ENCODE assay signal across 13 mouse cellular contexts in the genomic region with DNA sequence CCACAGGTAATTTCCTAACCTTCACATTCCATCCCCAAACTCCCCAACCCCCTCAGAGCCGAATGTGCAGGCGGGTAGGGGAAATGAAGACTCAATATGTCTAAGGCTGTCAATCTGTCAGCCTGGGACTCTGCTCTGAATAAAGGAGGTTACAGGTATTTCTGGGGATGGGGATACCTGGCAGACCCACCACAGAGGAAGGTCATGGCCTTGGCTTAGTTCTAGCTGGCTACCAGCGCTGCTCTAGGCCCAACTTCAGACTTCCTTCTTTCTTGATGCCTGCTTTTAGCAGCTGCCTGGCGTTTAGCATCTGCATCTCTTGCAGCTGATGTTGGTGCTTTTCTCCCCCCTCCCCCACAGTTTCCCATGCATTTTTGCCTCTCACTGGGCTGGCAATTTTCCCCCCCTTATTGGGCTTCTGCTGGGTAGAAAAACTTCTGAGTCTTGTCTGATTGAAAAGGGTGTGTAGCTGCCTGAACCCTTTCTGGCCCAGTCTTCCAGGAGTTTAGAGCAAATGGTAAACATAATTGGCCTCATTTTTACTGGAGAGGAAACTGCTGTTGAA. TPM values are rescaled to one million over a fixed set of nuclear protein-coding genes. Genes with fewer than 3 reads are reported as not detected.
DNase-seq lines count a peak whose midpoint lies in the region; ATAC-seq and TF ChIP-seq lines count a peak whose summit lies in the region.
"Had no signal": no experiment of that assay in that cellular context is flagged by ENCODE, and none has a peak within 500 bp of the region (broad histone marks: within the 10 kb centered on the region; RNA-seq: fewer than 3 reads in every experiment).

No protein-coding gene starts in this region.

- 33% methylated on average over 4 of the region's 4 CpGs for WGBS in forebrain, embryonic 15.5 days
- 52% methylated on average over 4 of the region's 4 CpGs for WGBS in forebrain, embryonic 12.5 days
- WGBS in midbrain, embryonic 13.5 days: 43% methylated on average over 4 of the region's 4 CpGs
- WGBS in midbrain, embryonic 11.5 days: 50% methylated on average over 4 of the region's 4 CpGs
- WGBS in hindbrain, postnatal 0 days: 28% methylated on average over 4 of the region's 4 CpGs
- WGBS in olfactory bulb, adult 2 months: 26% methylated on average over 4 of the region's 4 CpGs

- no peak overlapping the region for H3K9ac ChIP-seq in forebrain, embryonic 15.5 days (replicated peaks)
- no peak overlapping the region for H3K9ac ChIP-seq in forebrain, embryonic 12.5 days
- no peak overlapping the region for H3K9ac ChIP-seq in midbrain, embryonic 13.5 days (replicated peaks)
- H3K9ac ChIP-seq in midbrain, embryonic 11.5 days (ENCODE audit: low read length): no peak overlapping the region
- H3K9ac ChIP-seq in hindbrain, postnatal 0 days (replicated peaks; ENCODE audit: low read length): no peak overlapping the region
- H3K9ac ChIP-seq: liver, postnatal 0 days had no signal

- ATAC-seq in forebrain, embryonic 15.5 days (replicated peaks): no peak
- no peak for ATAC-seq in forebrain, embryonic 12.5 days (ENCODE audit: low FRiP score)
- ATAC-seq in midbrain, embryonic 13.5 days: no peak
- no peak for ATAC-seq in midbrain, embryonic 11.5 days (ENCODE audit: low FRiP score)
- no peak for ATAC-seq in hindbrain, postnatal 0 days
- ATAC-seq: liver, postnatal 0 days had no signal

- H3K4me2 ChIP-seq in forebrain, embryonic 15.5 days (replicated peaks): peak overlapping the region; percentile 15; the same call in 1 of the 2 replicates
- no peak overlapping the region for H3K4me2 ChIP-seq in forebrain, embryonic 12.5 days
- H3K4me2 ChIP-seq in midbrain, embryonic 13.5 days (replicated peaks): 0 out of 2 replicates have a peak overlapping the region, but pooled peaks have one; percentile 4
- no peak overlapping the region for H3K4me2 ChIP-seq in midbrain, embryonic 11.5 days
- peak overlapping the region; percentile 92 for H3K4me2 ChIP-seq in hindbrain, postnatal 0 days (ENCODE audit: low read depth, low read length)

- no peaks in the 10 kb centered on the region; the same call in 1 of the 2 replicates for H3K27me3 ChIP-seq in forebrain, embryonic 15.5 days
- peaks cover 80% of the 10 kb centered on the region for H3K27me3 ChIP-seq in forebrain, embryonic 12.5 days
- H3K27me3 ChIP-seq in midbrain, embryonic 13.5 days: peaks cover 26% of the 10 kb centered on the region
- H3K27me3 ChIP-seq in midbrain, embryonic 11.5 days (ENCODE audit: control insufficient read depth, insufficient read depth, low read length): peaks cover 20% of the 10 kb centered on the region
- H3K27me3 ChIP-seq in hindbrain, postnatal 0 days (ENCODE audit: insufficient read depth, low read length): no peaks in the 10 kb centered on the region

- H3K4me3 ChIP-seq in forebrain, embryonic 15.5 days: no peak overlapping the region
- no peak overlapping the region for H3K4me3 ChIP-seq in forebrain, embryonic 12.5 days (replicated peaks)
- H3K4me3 ChIP-seq in midbrain, embryonic 13.5 days (replicated peaks): no peak overlapping the region
- H3K4me3 ChIP-seq in midbrain, embryonic 11.5 days (ENCODE audit: low read depth, low read length): no peak overlapping the region
- peak overlapping the region; percentile 2; the same call in 1 of the 2 replicates for H3K4me3 ChIP-seq in hindbrain, postnatal 0 days (ENCODE audit: low read length)
- H3K4me3 ChIP-seq in olfactory bulb, adult 2 months (ENCODE audit: insufficient read depth, low read depth, low read length): peak overlapping the region; percentile 9

- DNase-seq in midbrain, embryonic 11.5 days (ENCODE audit: low spot score, missing footprints): no peak
- DNase-seq in hindbrain, postnatal 0 days (ENCODE audit: low spot score): no peak
- no peak for DNase-seq in right cerebral cortex, postnatal 4 days
- DNase-seq: gastrocnemius, postnatal 14 days; kidney, adult 8-10 months; liver; liver, postnatal 0 days; thymus, postnatal 25 days had no signal

- H3K27ac ChIP-seq in forebrain, embryonic 15.5 days (replicated peaks): peak overlapping the region; percentile 44
- no peak overlapping the region for H3K27ac ChIP-seq in forebrain, embryonic 12.5 days
- 0 out of 2 replicates have a peak overlapping the region, but pooled peaks have one; percentile 36 for H3K27ac ChIP-seq in midbrain, embryonic 13.5 days
- H3K27ac ChIP-seq in midbrain, embryonic 11.5 days (ENCODE audit: low read depth, low read length): no peak overlapping the region
- H3K27ac ChIP-seq in hindbrain, postnatal 0 days: peak overlapping the region; percentile 36; the same call in 1 of the 2 replicates
- peak overlapping the region; percentile 91 for H3K27ac ChIP-seq in olfactory bulb, adult 2 months (ENCODE audit: insufficient read depth, low read depth, low read length)

- no peak for TF ChIP-seq CTCF in hindbrain, postnatal 0 days (IDR thresholded peaks at IDR 0.05; ENCODE audit: low read depth)
- TF ChIP-seq CTCF in olfactory bulb, adult 2 months (IDR thresholded peaks at IDR 0.05; ENCODE audit: insufficient read depth, low read depth, low read length): no peak

- no peaks in the 10 kb centered on the region for H3K9me3 ChIP-seq in forebrain, embryonic 15.5 days
- no peaks in the 10 kb centered on the region for H3K9me3 ChIP-seq in forebrain, embryonic 12.5 days
- no peaks in the 10 kb centered on the region for H3K9me3 ChIP-seq in midbrain, embryonic 13.5 days
- H3K9me3 ChIP-seq in midbrain, embryonic 11.5 days (ENCODE audit: control insufficient read depth, low read length): no peaks in the 10 kb centered on the region
- H3K9me3 ChIP-seq in hindbrain, postnatal 0 days (ENCODE audit: low read length): no peaks in the 10 kb centered on the region

- no peaks in the 10 kb centered on the region for H3K36me3 ChIP-seq in forebrain, embryonic 15.5 days
- H3K36me3 ChIP-seq in forebrain, embryonic 12.5 days (replicated peaks): no peaks in the 10 kb centered on the region
- no peaks in the 10 kb centered on the region for H3K36me3 ChIP-seq in midbrain, embryonic 13.5 days
- no peaks in the 10 kb centered on the region for H3K36me3 ChIP-seq in midbrain, embryonic 11.5 days (ENCODE audit: control insufficient read depth, insufficient read depth, low read length)
- H3K36me3 ChIP-seq in hindbrain, postnatal 0 days (ENCODE audit: insufficient read depth, low read length): no peaks in the 10 kb centered on the region
- H3K36me3 ChIP-seq: G1E had no signal

- H3K4me1 ChIP-seq in forebrain, embryonic 15.5 days: peaks cover 53% of the 10 kb centered on the region
- peaks cover 46% of the 10 kb centered on the region for H3K4me1 ChIP-seq in forebrain, embryonic 12.5 days
- H3K4me1 ChIP-seq in midbrain, embryonic 13.5 days (replicated peaks): peaks cover 56% of the 10 kb centered on the region
- H3K4me1 ChIP-seq in midbrain, embryonic 11.5 days (ENCODE audit: control insufficient read depth, insufficient read depth, low read length): peaks cover 5% of the 10 kb centered on the region; the same call in 1 of the 2 replicates
- H3K4me1 ChIP-seq in hindbrain, postnatal 0 days (ENCODE audit: insufficient read depth, low read length): peaks cover 17% of the 10 kb centered on the region; the same call in 1 of the 2 replicates
- peaks cover 31% of the 10 kb centered on the region for H3K4me1 ChIP-seq in olfactory bulb, adult 2 months (ENCODE audit: control insufficient read depth, insufficient read depth, low read length)

- no peak for TF ChIP-seq POLR2A in olfactory bulb, adult 2 months (IDR thresholded peaks at IDR 0.05; ENCODE audit: insufficient read depth, low read depth, low read length)

RNA-seq across cellular contexts. Expression of gene Dlgap3, which starts 2.4 kb away (rescaled TPM):
- 11.6 and 12.5 TPM in 2 replicates for polyA plus RNA-seq in forebrain, embryonic 15.5 days (2015; fragmentation: Nextera tagmentation; extraction: Ambion mirVana)
- polyA plus RNA-seq in forebrain, embryonic 12.5 days (2016; fragmentation: Nextera tagmentation; extraction: Ambion mirVana): 5.7 and 5.8 TPM in 2 replicates
- polyA plus RNA-seq in midbrain, embryonic 13.5 days (2015; fragmentation: Nextera tagmentation; extraction: Ambion mirVana): 7.2 and 10.1 TPM in 2 replicates
- 4.0 and 4.4 TPM in 2 replicates for polyA plus RNA-seq in midbrain, embryonic 11.5 days (2014; fragmentation: Nextera tagmentation; extraction: Ambion mirVana)
- total RNA-seq in hindbrain, postnatal 0 days (2014; rRNA removed): 153 and 163 TPM in 2 replicates
- polyA plus RNA-seq in hindbrain, postnatal 0 days (2015; fragmentation: Nextera tagmentation; extraction: Ambion mirVana): 30.0 and 34.2 TPM in 2 replicates
- polyA plus RNA-seq in olfactory bulb, adult 2 months (2012; ENCODE audit: insufficient read depth, insufficient read length, low replicate concordance, missing spikeins): not detected in 2 replicates
- polyA plus RNA-seq: G1E had no signal

RNA-seq across cellular contexts. Expression of gene Tmem35b, which starts 47.9 kb away (rescaled TPM):
- 13.1 and 14.2 TPM in 2 replicates for polyA plus RNA-seq in forebrain, embryonic 15.5 days (2015; fragmentation: Nextera tagmentation; extraction: Ambion mirVana)
- polyA plus RNA-seq in forebrain, embryonic 12.5 days (2016; fragmentation: Nextera tagmentation; extraction: Ambion mirVana): 15.5 and 17.5 TPM in 2 replicates
- 20.3 and 21.4 TPM in 2 replicates for polyA plus RNA-seq in midbrain, embryonic 13.5 days (2015; fragmentation: Nextera tagmentation; extraction: Ambion mirVana)
- 14.3 and 16.0 TPM in 2 replicates for polyA plus RNA-seq in midbrain, embryonic 11.5 days (2014; fragmentation: Nextera tagmentation; extraction: Ambion mirVana)
- total RNA-seq in hindbrain, postnatal 0 days (2014; rRNA removed): 6.7 and 8.7 TPM in 2 replicates
- 13.8 and 15.4 TPM in 2 replicates for polyA plus RNA-seq in hindbrain, postnatal 0 days (2015; fragmentation: Nextera tagmentation; extraction: Ambion mirVana)
- polyA plus RNA-seq in olfactory bulb, adult 2 months (2012; ENCODE audit: insufficient read depth, insufficient read length, low replicate concordance, missing spikeins): not detected in 2 replicates

Comparison
In these comparisons a context has a peak if more than half of its experiments do, and no peak if none do; other contexts are left out.
1. H3K27ac ChIP-seq: peak in forebrain, embryonic 15.5 days (single experiment), midbrain, embryonic 13.5 days (single experiment), hindbrain, postnatal 0 days (single experiment) and olfactory bulb, adult 2 months (single experiment); none in forebrain, embryonic 12.5 days (single experiment) and midbrain, embryonic 11.5 days (single experiment).
2. H3K4me2 ChIP-seq: peak in forebrain, embryonic 15.5 days (single experiment), midbrain, embryonic 13.5 days (single experiment) and hindbrain, postnatal 0 days (single experiment); none in forebrain, embryonic 12.5 days (single experiment) and midbrain, embryonic 11.5 days (single experiment).
3. H3K4me3 ChIP-seq: peak in hindbrain, postnatal 0 days (single experiment) and olfactory bulb, adult 2 months (single experiment); none in forebrain, embryonic 15.5 days (single experiment), forebrain, embryonic 12.5 days (single experiment), midbrain, embryonic 13.5 days (single experiment) and midbrain, embryonic 11.5 days (single experiment).
4. RNA of gene Tmem35b, which starts 47.9 kb away (polyA plus RNA-seq): 20.3 to 21.4 TPM in midbrain, embryonic 13.5 days, 15.5 to 17.5 TPM in forebrain, embryonic 12.5 days, 13.8 to 15.4 TPM in hindbrain, postnatal 0 days, 14.3 to 16.0 TPM in midbrain, embryonic 11.5 days and 13.1 to 14.2 TPM in forebrain, embryonic 15.5 days; not detected in olfactory bulb, adult 2 months; every median in the first group is over 10 times any median in the second.